Mouse (Mus musculus): ENCODE results near the gene Nabp2. TPM values are rescaled to one million over a fixed set of nuclear protein-coding genes. Genes with fewer than 3 reads are reported as not detected.

Gene Nabp2
- polyA plus RNA-seq, 1 experiment from 2014 or later, result 180 TPM

GRCm38 (mm10) chr10:128368402-128369217, 42.7 kb downstream of the Nabp2 start, which contains the start of gene Coq10a:
Gene Coq10a (minus strand): TSS chr10:128368997.
- peak within 1 kb of the TSS; percentile 64 for H3K4me3 ChIP-seq (ENCODE audit: low read depth, low read length)
- DNase-seq (ENCODE audit: low spot score) (peak; percentile 96), ATAC-seq (peak; percentile 95)
- peaks cover 8% of the 10 kb centered on the region; the same call in 1 of the 2 replicates for H3K4me1 ChIP-seq (ENCODE audit: control insufficient read depth, insufficient read depth, low read length)
- no peaks in the 10 kb centered on the region for H3K9me3 ChIP-seq (replicated peaks; ENCODE audit: control insufficient read depth, low read length)
- peak within 1 kb of the TSS; percentile 73 for H3K9ac ChIP-seq (ENCODE audit: low read length)
- peaks cover 16% of the 10 kb centered on the region for H3K36me3 ChIP-seq (ENCODE audit: control insufficient read depth, insufficient read depth, low read length)
- H3K27me3 ChIP-seq (replicated peaks; ENCODE audit: control insufficient read depth, insufficient read depth, low read length), result no peaks in the 10 kb centered on the region
- peak within 1 kb of the TSS; percentile 94 for H3K4me2 ChIP-seq (ENCODE audit: low read length)
- under 1% methylated on average over 83 of the region's 87 CpGs for WGBS
- peak within 1 kb of the TSS; percentile 95 for H3K27ac ChIP-seq (ENCODE audit: low read depth, low read length)

GRCm38 (mm10) chr10:128367899-128368401, 43.3 kb downstream of the Nabp2 start:
- H3K4me3 ChIP-seq (ENCODE audit: low read depth, low read length), result peak overlapping the region; percentile 64
- WGBS, result 13% methylated on average over 19 of the region's 19 CpGs
- ATAC-seq (no peak), DNase-seq (ENCODE audit: low spot score) (no peak)
- peak overlapping the region; percentile 95 for H3K27ac ChIP-seq (ENCODE audit: low read depth, low read length)
- peaks cover 23% of the 10 kb centered on the region for H3K36me3 ChIP-seq (ENCODE audit: control insufficient read depth, insufficient read depth, low read length)
- no peaks in the 10 kb centered on the region for H3K9me3 ChIP-seq (replicated peaks; ENCODE audit: control insufficient read depth, low read length)
- H3K9ac ChIP-seq (ENCODE audit: low read length), result peak overlapping the region; percentile 73
- peak overlapping the region; percentile 94 for H3K4me2 ChIP-seq (ENCODE audit: low read length)
- H3K27me3 ChIP-seq (replicated peaks; ENCODE audit: control insufficient read depth, insufficient read depth, low read length), result no peaks in the 10 kb centered on the region
- H3K4me1 ChIP-seq (ENCODE audit: control insufficient read depth, insufficient read depth, low read length), result peaks cover 8% of the 10 kb centered on the region; the same call in 1 of the 2 replicates

- DNase-seq (ENCODE audit: low spot score), result peak; percentile 80
Observed at GRCm38 (mm10) chr10:128362568-128362967, 48.7 kb downstream of the Nabp2 start.

GRCm38 (mm10) chr10:128361836-128362235, 49.5 kb downstream of the Nabp2 start:
- DNase-seq (ENCODE audit: low spot score) (no peak), ATAC-seq (no peak)
- Histone ChIP-seq H3K36me3 (ENCODE audit: control insufficient read depth, insufficient read depth, low read length) (peaks cover 80% of the 10 kb centered on the region), H3K4me3 (ENCODE audit: low read depth, low read length) (no peak overlapping the region), H3K4me1 (ENCODE audit: control insufficient read depth, insufficient read depth, low read length) (no peaks in the 10 kb centered on the region), H3K27ac (ENCODE audit: low read depth, low read length) (no peak overlapping the region), H3K9ac (ENCODE audit: low read length) (no peak overlapping the region), H3K27me3 (replicated peaks; ENCODE audit: control insufficient read depth, insufficient read depth, low read length) (no peaks in the 10 kb centered on the region), H3K9me3 (replicated peaks; ENCODE audit: control insufficient read depth, low read length) (no peaks in the 10 kb centered on the region), H3K4me2 (ENCODE audit: low read length) (no peak overlapping the region)
- 94% methylated on average over 6 of the region's 6 CpGs for WGBS

More at GRCm38 (mm10) chr10:128362568-128362967, 48.7 kb downstream of the Nabp2 start:
- peak; percentile 61 for ATAC-seq
- Histone ChIP-seq H3K9me3 (replicated peaks; ENCODE audit: control insufficient read depth, low read length) (no peaks in the 10 kb centered on the region), H3K4me3 (ENCODE audit: low read depth, low read length) (no peak overlapping the region), H3K4me2 (ENCODE audit: low read length) (no peak overlapping the region), H3K27ac (ENCODE audit: low read depth, low read length) (no peak overlapping the region), H3K9ac (ENCODE audit: low read length) (no peak overlapping the region), H3K4me1 (ENCODE audit: control insufficient read depth, insufficient read depth, low read length) (peaks cover 2% of the 10 kb centered on the region; the same call in 1 of the 2 replicates), H3K36me3 (ENCODE audit: control insufficient read depth, insufficient read depth, low read length) (peaks cover 73% of the 10 kb centered on the region), H3K27me3 (replicated peaks; ENCODE audit: control insufficient read depth, insufficient read depth, low read length) (no peaks in the 10 kb centered on the region)
- WGBS, result 48% methylated on average over 3 of the region's 3 CpGs

- no peak overlapping the region for H3K4me3 ChIP-seq (ENCODE audit: low read depth, low read length)
- no peaks in the 10 kb centered on the region for H3K9me3 ChIP-seq (replicated peaks; ENCODE audit: control insufficient read depth, low read length)
- DNase-seq (ENCODE audit: low spot score) (no peak), ATAC-seq (no peak)
- WGBS, result 94% methylated on average over 6 of the region's 6 CpGs
- no peaks in the 10 kb centered on the region for H3K27me3 ChIP-seq (replicated peaks; ENCODE audit: control insufficient read depth, insufficient read depth, low read length)
- H3K36me3 ChIP-seq (ENCODE audit: control insufficient read depth, insufficient read depth, low read length), result peaks cover 84% of the 10 kb centered on the region
- no peaks in the 10 kb centered on the region for H3K4me1 ChIP-seq (ENCODE audit: control insufficient read depth, insufficient read depth, low read length)
- no peak overlapping the region for H3K9ac ChIP-seq (ENCODE audit: low read length)
- H3K4me2 ChIP-seq (ENCODE audit: low read length), result no peak overlapping the region
- H3K27ac ChIP-seq (ENCODE audit: low read depth, low read length), result no peak overlapping the region
Observed at GRCm38 (mm10) chr10:128359226-128359625, 52.1 kb downstream of the Nabp2 start.

- peaks cover 86% of the 10 kb centered on the region for H3K36me3 ChIP-seq (ENCODE audit: control insufficient read depth, insufficient read depth, low read length)
- no peak overlapping the region for H3K4me3 ChIP-seq (ENCODE audit: low read depth, low read length)
- no peak for ATAC-seq
Observed at GRCm38 (mm10) chr10:128358796-128359195, 52.5 kb downstream of the Nabp2 start.

More at GRCm38 (mm10) chr10:128358796-128359195, 52.5 kb downstream of the Nabp2 start:
- no peak overlapping the region for H3K27ac ChIP-seq (ENCODE audit: low read depth, low read length)
- peak; percentile 69 for DNase-seq (ENCODE audit: low spot score)
- H3K9me3 ChIP-seq (replicated peaks; ENCODE audit: control insufficient read depth, low read length), result no peaks in the 10 kb centered on the region
- WGBS, result 58% methylated on average over 2 of the region's 2 CpGs
- H3K4me2 ChIP-seq (ENCODE audit: low read length), result no peak overlapping the region
- no peaks in the 10 kb centered on the region for H3K4me1 ChIP-seq (ENCODE audit: control insufficient read depth, insufficient read depth, low read length)
- no peaks in the 10 kb centered on the region for H3K27me3 ChIP-seq (replicated peaks; ENCODE audit: control insufficient read depth, insufficient read depth, low read length)
- no peak overlapping the region for H3K9ac ChIP-seq (ENCODE audit: low read length)

Small RNA genes within 50 kb of the gene (microRNA-seq; reads per million reads assigned to microRNA genes)
- gene Gm25361 (not detected), gene Gm26308 (not detected), gene Mir6914 (not detected), gene Mir6915 (1.1 reads per million), gene Mir8105 (0.40 reads per million)

Other genes starting within 250 kb of the Nabp2 start
- 7.4 and 9.6 TPM in 2 replicates for gene Rbms2, start 231.2 kb downstream of the Nabp2 start, polyA plus RNA-seq (2014; fragmentation: Nextera tagmentation; extraction: Ambion mirVana)
- 0.32 and 0.95 TPM in 2 replicates for gene Gls2, start 217.0 kb downstream of the Nabp2 start, polyA plus RNA-seq (2014; fragmentation: Nextera tagmentation; extraction: Ambion mirVana)
- 22.8 and 23.8 TPM in 2 replicates for gene Spryd4, start 199.7 kb downstream of the Nabp2 start, polyA plus RNA-seq (2014; fragmentation: Nextera tagmentation; extraction: Ambion mirVana)
- gene Mip, start 185.7 kb downstream of the Nabp2 start, polyA plus RNA-seq (2014; fragmentation: Nextera tagmentation; extraction: Ambion mirVana), result 0.19 and 0.22 TPM in 2 replicates
- gene Timeless, start 179.4 kb downstream of the Nabp2 start, polyA plus RNA-seq (2014; fragmentation: Nextera tagmentation; extraction: Ambion mirVana), result 27.2 and 28.3 TPM in 2 replicates
- 0.30 TPM in 1 of 2 replicates, not detected in the other for gene Apon, start 157.4 kb downstream of the Nabp2 start, polyA plus RNA-seq (2014; fragmentation: Nextera tagmentation; extraction: Ambion mirVana)
- not detected in 2 replicates for gene Apof, start 142.8 kb downstream of the Nabp2 start, polyA plus RNA-seq (2014; fragmentation: Nextera tagmentation; extraction: Ambion mirVana)
- gene Stat2, start 140.9 kb downstream of the Nabp2 start, polyA plus RNA-seq (2014; fragmentation: Nextera tagmentation; extraction: Ambion mirVana), result 11.6 and 17.4 TPM in 2 replicates
- gene Il23a, start 112.7 kb downstream of the Nabp2 start, polyA plus RNA-seq (2014; fragmentation: Nextera tagmentation; extraction: Ambion mirVana), result not detected in 2 replicates
- gene Pan2, start 108.2 kb downstream of the Nabp2 start, polyA plus RNA-seq (2014; fragmentation: Nextera tagmentation; extraction: Ambion mirVana), result 21.4 and 23.2 TPM in 2 replicates
- 231 and 256 TPM in 2 replicates for gene Cnpy2, start 89.0 kb downstream of the Nabp2 start, polyA plus RNA-seq (2014; fragmentation: Nextera tagmentation; extraction: Ambion mirVana)
- 234 and 243 TPM in 2 replicates for gene Cs, start 73.8 kb downstream of the Nabp2 start, polyA plus RNA-seq (2014; fragmentation: Nextera tagmentation; extraction: Ambion mirVana)
- gene Coq10a, start 42.5 kb downstream of the Nabp2 start, polyA plus RNA-seq (2014; fragmentation: Nextera tagmentation; extraction: Ambion mirVana), result 22.8 and 26.9 TPM in 2 replicates
- gene Ankrd52, start 34.4 kb downstream of the Nabp2 start, polyA plus RNA-seq (2014; fragmentation: Nextera tagmentation; extraction: Ambion mirVana), result 6.8 and 10.3 TPM in 2 replicates
- not detected in 2 replicates for gene Slc39a5, start 10.3 kb downstream of the Nabp2 start, polyA plus RNA-seq (2014; fragmentation: Nextera tagmentation; extraction: Ambion mirVana)
- 94.2 and 107 TPM in 2 replicates for gene Rnf41, start 165 bp upstream of the Nabp2 start, polyA plus RNA-seq (2014; fragmentation: Nextera tagmentation; extraction: Ambion mirVana)
- gene Smarcc2, start 47.8 kb upstream of the Nabp2 start, polyA plus RNA-seq (2014; fragmentation: Nextera tagmentation; extraction: Ambion mirVana), result 178 and 201 TPM in 2 replicates
- gene Myl6, start 82.7 kb upstream of the Nabp2 start, polyA plus RNA-seq (2014; fragmentation: Nextera tagmentation; extraction: Ambion mirVana), result 732 and 818 TPM in 2 replicates
- gene Myl6b, start 87.2 kb upstream of the Nabp2 start, polyA plus RNA-seq (2014; fragmentation: Nextera tagmentation; extraction: Ambion mirVana), result 4.6 and 5.8 TPM in 2 replicates
- gene Esyt1, start 114.4 kb upstream of the Nabp2 start, polyA plus RNA-seq (2014; fragmentation: Nextera tagmentation; extraction: Ambion mirVana), result 4.7 and 6.3 TPM in 2 replicates
- 16.2 and 18.2 TPM in 2 replicates for gene Zc3h10, start 136.3 kb upstream of the Nabp2 start, polyA plus RNA-seq (2014; fragmentation: Nextera tagmentation; extraction: Ambion mirVana)
- 2,276 and 3,259 TPM in 2 replicates for gene Rpl41, start 137.8 kb upstream of the Nabp2 start, polyA plus RNA-seq (2014; fragmentation: Nextera tagmentation; extraction: Ambion mirVana)
- gene Pa2g4, start 154.5 kb upstream of the Nabp2 start, polyA plus RNA-seq (2014; fragmentation: Nextera tagmentation; extraction: Ambion mirVana), result 177 and 187 TPM in 2 replicates
- gene Erbb3, start 178.2 kb upstream of the Nabp2 start, polyA plus RNA-seq (2014; fragmentation: Nextera tagmentation; extraction: Ambion mirVana), result 0.17 and 0.40 TPM in 2 replicates
- gene Rps26, start 215.3 kb upstream of the Nabp2 start, polyA plus RNA-seq (2014; fragmentation: Nextera tagmentation; extraction: Ambion mirVana), result 522 and 721 TPM in 2 replicates
- gene Ikzf4, start 234.5 kb upstream of the Nabp2 start, polyA plus RNA-seq (2014; fragmentation: Nextera tagmentation; extraction: Ambion mirVana), result 6.5 and 9.2 TPM in 2 replicates

All from forebrain, embryonic 14.5 days (tissue).